Mouse (Mus musculus) macrophage (primary cell): ENCODE measurements at regions not wholly inside any gene's neighbourhood (a gene's known extent, or its start where the extent isn't known, plus 50 kb on each side); places are given as distances from the start of the nearest gene placed in this dataset.

Experiments used
- H3K27ac ChIP-seq: fragments of 350-480 bp; formaldehyde crosslinking; 2 replicates; pipeline ENCODE4 v1.9.0; 2021
- H3K36me3 ChIP-seq: fragments of 350-480 bp; formaldehyde crosslinking; 2 replicates; pipeline ENCODE4 v1.9.0; 2021; ENCODE audit errors: inconsistent target
- H3K4me3 ChIP-seq: fragments of 350-480 bp; formaldehyde crosslinking; 2 replicates; pipeline ENCODE4 v1.9.0; 2021; ENCODE audit errors: inconsistent target
- H3K79me2 ChIP-seq: fragments of 350-480 bp; formaldehyde crosslinking; 2 replicates; pipeline ENCODE4 v1.9.0; 2021; ENCODE audit errors: inconsistent target
- WGBS: methylation state at CpG from one replicate; pipeline ENCODE4 v1.1.7; 2026; ENCODE audit warnings: inconsistent platforms; ENCODE audit not compliant: missing documents; 5-methylcytosine and 5-hydroxymethylcytosine counted together

- WGBS: 54% methylated on average over 3 of the region's 3 CpGs
- no peak overlapping the region for H3K4me3 ChIP-seq
- no peaks in the 10 kb centered on the region for H3K79me2 ChIP-seq
- no peaks in the 10 kb centered on the region for H3K36me3 ChIP-seq
- no peak overlapping the region for H3K27ac ChIP-seq
Measured at GRCm38 (mm10) chr8:116452806-116453205, 52.0 kb upstream of the Dynlrb2 start.

GRCm38 (mm10) chr8:116451397-116451796 is 53.4 kb upstream of the Dynlrb2 start:
- WGBS: 76% methylated on average over 3 of the region's 3 CpGs
- no peaks in the 10 kb centered on the region for H3K36me3 ChIP-seq
- H3K79me2 ChIP-seq: no peaks in the 10 kb centered on the region
- no peak overlapping the region for H3K27ac ChIP-seq
- no peak overlapping the region for H3K4me3 ChIP-seq

- H3K79me2 ChIP-seq: no peaks in the 10 kb centered on the region
- no peak overlapping the region for H3K27ac ChIP-seq
- H3K36me3 ChIP-seq: no peaks in the 10 kb centered on the region
- WGBS: 87% methylated on average over 2 of the region's 2 CpGs
- H3K4me3 ChIP-seq: no peak overlapping the region
Measured at GRCm38 (mm10) chr8:116447452-116447851, 57.3 kb upstream of the Dynlrb2 start.

- no peaks in the 10 kb centered on the region for H3K36me3 ChIP-seq
- no peak overlapping the region for H3K27ac ChIP-seq
- no peak overlapping the region for H3K4me3 ChIP-seq
- H3K79me2 ChIP-seq: no peaks in the 10 kb centered on the region
- 74% methylated on average over 2 of the region's 2 CpGs for WGBS
Measured at GRCm38 (mm10) chr8:116442827-116443226, 61.9 kb upstream of the Dynlrb2 start.

GRCm38 (mm10) chr8:116438895-116439294 is 65.9 kb upstream of the Dynlrb2 start:
- Histone ChIP-seq H3K79me2 (no peaks in the 10 kb centered on the region), H3K27ac (no peak overlapping the region), H3K4me3 (no peak overlapping the region), H3K36me3 (no peaks in the 10 kb centered on the region)
- WGBS: 15% methylated on average over 7 of the region's 7 CpGs

GRCm38 (mm10) chr8:116435268-116435980 is 69.3 kb upstream of the Dynlrb2 start:
- 86% methylated on average over 15 of the region's 15 CpGs for WGBS
- no peak overlapping the region for H3K4me3 ChIP-seq
- H3K79me2 ChIP-seq: no peaks in the 10 kb centered on the region
- no peak overlapping the region for H3K27ac ChIP-seq
- no peaks in the 10 kb centered on the region for H3K36me3 ChIP-seq

GRCm38 (mm10) chr8:116430051-116430450 is 74.7 kb upstream of the Dynlrb2 start:
- WGBS: 97% methylated on average over 5 of the region's 5 CpGs
- Histone ChIP-seq H3K79me2 (no peaks in the 10 kb centered on the region), H3K27ac (peak overlapping the region; percentile 73; the same call in 1 of the 2 replicates), H3K4me3 (no peak overlapping the region), H3K36me3 (no peaks in the 10 kb centered on the region)

GRCm38 (mm10) chr8:116429649-116430048 is 75.1 kb upstream of the Dynlrb2 start:
- Histone ChIP-seq H3K27ac (peak overlapping the region; percentile 73), H3K4me3 (no peak overlapping the region), H3K36me3 (no peaks in the 10 kb centered on the region), H3K79me2 (no peaks in the 10 kb centered on the region)
- 93% methylated on average over 6 of the region's 6 CpGs for WGBS

- Histone ChIP-seq H3K36me3 (no peaks in the 10 kb centered on the region), H3K27ac (no peak overlapping the region), H3K4me3 (no peak overlapping the region), H3K79me2 (no peaks in the 10 kb centered on the region)
- WGBS: 90% methylated on average over 6 of the region's 6 CpGs
Measured at GRCm38 (mm10) chr8:116422826-116423225, 81.9 kb upstream of the Dynlrb2 start.

- Histone ChIP-seq H3K36me3 (no peaks in the 10 kb centered on the region), H3K27ac (no peak overlapping the region), H3K79me2 (no peaks in the 10 kb centered on the region), H3K4me3 (no peak overlapping the region)
- 85% methylated on average over 12 of the region's 12 CpGs for WGBS
Measured at GRCm38 (mm10) chr8:116412703-116413102, 92.1 kb upstream of the Dynlrb2 start.

GRCm38 (mm10) chr8:116410041-116410440 is 94.7 kb upstream of the Dynlrb2 start:
- no peaks in the 10 kb centered on the region for H3K36me3 ChIP-seq
- no peak overlapping the region for H3K27ac ChIP-seq
- no peak overlapping the region for H3K4me3 ChIP-seq
- 59% methylated on average over 5 of the region's 5 CpGs for WGBS
- no peaks in the 10 kb centered on the region for H3K79me2 ChIP-seq

GRCm38 (mm10) chr8:116409011-116409410 is 95.8 kb upstream of the Dynlrb2 start:
- WGBS: 87% methylated on average over 6 of the region's 6 CpGs
- no peak overlapping the region for H3K4me3 ChIP-seq
- no peaks in the 10 kb centered on the region for H3K79me2 ChIP-seq
- H3K36me3 ChIP-seq: no peaks in the 10 kb centered on the region
- H3K27ac ChIP-seq: no peak overlapping the region

- Histone ChIP-seq H3K79me2 (no peaks in the 10 kb centered on the region), H3K4me3 (no peak overlapping the region), H3K36me3 (no peaks in the 10 kb centered on the region)
Measured at GRCm38 (mm10) chr8:116404571-116404970, 100.2 kb upstream of the Dynlrb2 start.

GRCm38 (mm10) chr8:116403366-116403765 is 101.4 kb upstream of the Dynlrb2 start:
- no peaks in the 10 kb centered on the region for H3K79me2 ChIP-seq
- H3K36me3 ChIP-seq: no peaks in the 10 kb centered on the region
- 95% methylated on average over 5 of the region's 5 CpGs for WGBS
- H3K4me3 ChIP-seq: no peak overlapping the region
- no peak overlapping the region for H3K27ac ChIP-seq

More at GRCm38 (mm10) chr8:116404571-116404970, 100.2 kb upstream of the Dynlrb2 start:
- no peak overlapping the region for H3K27ac ChIP-seq

- WGBS: 96% methylated on average over 2 of the region's 2 CpGs
- H3K36me3 ChIP-seq: no peaks in the 10 kb centered on the region
- no peak overlapping the region for H3K27ac ChIP-seq
- no peaks in the 10 kb centered on the region for H3K79me2 ChIP-seq
- no peak overlapping the region for H3K4me3 ChIP-seq
Measured at GRCm38 (mm10) chr8:116399452-116399851, 105.3 kb upstream of the Dynlrb2 start.
